Mouse (Mus musculus) neutrophil, adult 83 days (primary cell): ENCODE measurements around the gene Gm7102. TPM values are rescaled to one million over a fixed set of nuclear protein-coding genes. Genes with fewer than 3 reads are reported as not detected.

ENCODE experiments used
- total RNA-seq, 2 experiments: library from RNA; stranded (reverse); gene quantifications; one replicate each; pipeline ENCODE4 v1.2.4; 2023

The Gm7102 gene
- not detected for total RNA-seq

DNA sequence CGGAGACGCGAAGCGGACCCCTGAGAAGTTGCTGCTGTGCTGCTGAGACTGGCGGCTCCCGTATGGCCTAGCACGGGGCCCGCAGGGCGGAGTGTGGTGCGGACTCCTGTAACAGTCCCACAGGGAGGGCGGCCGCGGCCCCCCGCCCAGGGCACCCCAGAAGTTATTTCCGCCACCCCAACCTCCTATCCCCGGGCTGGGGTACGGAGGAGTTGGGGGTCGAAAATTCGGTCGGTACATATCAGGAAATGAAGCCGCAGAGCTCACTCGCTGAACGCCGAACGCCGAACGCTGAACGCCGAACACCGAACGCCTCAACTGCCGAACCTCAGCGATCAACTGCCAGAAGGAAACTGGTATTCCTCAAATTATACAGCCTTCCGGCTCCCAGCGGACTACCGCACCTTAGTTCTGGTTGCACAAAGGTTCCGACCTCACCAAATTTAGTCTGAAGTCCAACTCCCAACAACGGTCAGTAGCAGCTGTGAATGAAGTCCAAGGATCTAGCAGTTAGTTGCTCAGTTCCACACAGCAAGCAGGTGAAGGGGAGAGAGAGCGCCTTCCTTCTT lies at the start of gene Gm7102:
TSS of gene Gm7102 (minus strand) at position 554 of the 569 bp plus-strand sequence.

DNA sequence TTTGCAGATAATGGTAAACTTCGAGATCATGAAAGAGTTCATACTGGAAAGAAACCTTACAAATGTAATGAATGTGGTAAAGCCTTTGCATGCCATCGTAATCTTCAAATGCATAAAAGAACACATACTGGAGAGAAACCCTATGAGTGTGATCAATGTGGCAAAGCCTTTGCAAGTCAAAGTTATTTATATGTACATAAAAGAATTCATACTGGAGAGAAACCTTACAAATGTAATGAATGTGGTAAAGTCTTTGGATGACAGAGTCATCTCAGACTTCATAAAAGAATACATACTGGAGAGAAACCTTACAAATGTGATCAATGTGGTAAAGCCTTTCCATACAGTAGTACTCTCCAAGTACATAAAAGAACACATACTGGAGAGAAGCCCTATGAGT lies 7.5 kb upstream of the Gm7102 start, which contains the start of gene Gm6020:
TSS of gene Gm6020 (plus strand) at position 301 of the 400 bp plus-strand sequence.

DNA sequence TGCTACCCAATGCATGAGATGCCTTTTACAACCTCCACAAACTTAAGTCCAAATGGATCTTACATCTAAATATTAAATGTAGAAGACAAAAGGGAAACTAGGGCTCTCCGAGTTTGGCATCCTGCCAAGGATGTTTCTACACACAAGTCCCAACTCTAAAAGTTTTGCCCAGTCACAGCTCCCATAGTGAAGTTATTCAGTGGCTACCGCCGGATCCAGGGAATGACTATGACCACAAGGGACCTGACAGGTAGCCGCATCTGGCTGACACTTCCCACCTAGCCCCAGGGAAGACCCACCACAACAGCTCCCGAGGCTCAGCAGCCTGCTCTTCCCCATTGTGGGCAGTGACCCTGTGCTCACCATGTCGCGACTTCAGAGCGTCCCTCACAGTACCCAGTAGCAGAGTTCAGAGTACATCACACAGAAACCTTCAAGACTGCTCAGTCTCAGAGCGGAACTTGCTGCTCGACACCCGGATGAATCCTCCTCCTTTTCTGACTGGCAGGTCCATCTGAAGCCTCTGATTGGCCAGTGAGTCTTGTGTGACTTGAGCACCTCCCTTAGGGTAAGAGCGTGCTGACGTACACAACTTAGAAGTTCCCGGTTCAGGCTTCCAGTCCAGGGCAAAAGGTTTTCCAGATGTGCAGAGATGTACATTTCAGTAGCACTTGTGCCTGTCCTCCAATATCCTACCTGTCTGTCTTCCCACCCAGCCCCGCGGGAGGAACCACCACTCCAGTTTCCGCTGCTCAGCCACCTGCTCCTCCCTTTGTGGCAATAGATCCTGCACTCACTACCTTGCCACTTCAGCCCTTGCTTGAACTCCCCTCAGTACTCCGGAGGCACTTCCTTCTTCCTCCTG lies 35.5 kb downstream of the Gm7102 start, which contains the start of gene Zfp950:
TSS of gene Zfp950 (minus strand) at position 499 of the 865 bp plus-strand sequence.

Other genes with a start within 250 kb of the Gm7102 start
- gene Zfp950, start 35.5 kb downstream of the Gm7102 start, total RNA-seq, result 10 to 100 TPM in 1 of 2 experiments, 1 to 10 TPM in 1; 8.9 to 13.1 TPM
- gene Gm6020, start 7.6 kb upstream of the Gm7102 start, total RNA-seq, result not detected
- 100 to 1,000 TPM; 924 to 969 TPM for gene Csf2ra, start 52.1 kb upstream of the Gm7102 start, total RNA-seq
- not detected for gene Gm21060, start 120.8 kb upstream of the Gm7102 start, total RNA-seq